Mouse (Mus musculus) midbrain, postnatal 0 days (tissue): ENCODE data around the gene Cc2d2a. TPM values are rescaled to one million over a fixed set of nuclear protein-coding genes. Genes with fewer than 3 reads are reported as not detected.

Source experiments
- ATAC-seq: fragments of 200-750 bp; cut with Nextera tagmentation; 2 replicates; pipeline ENCODE4 v1.8.0; 2017; ENCODE audit warnings: moderate number of reproducible peaks, mild to moderate bottlenecking, moderate TSS enrichment, moderate library complexity; ENCODE audit not compliant: low FRiP score
- DNase-seq: peaks from one replicate; pipeline ENCODE4 v3.0.0-alpha.2; 2015; ENCODE audit warnings: low spot score
- H3K27ac ChIP-seq: fragments of 300-500 bp; sonication (generic); 2 replicates; pipeline ENCODE4 v1.5.1; 2014; ENCODE audit warnings: low read depth, mild to moderate bottlenecking, low read length, mixed read lengths
- H3K27me3 ChIP-seq: fragments of 300-500 bp; sonication (generic); 2 replicates; pipeline ENCODE4 v1.6.1; 2014; ENCODE audit warnings: low read length, control low read depth, mixed read lengths; ENCODE audit not compliant: insufficient read depth
- H3K36me3 ChIP-seq: fragments of 300-500 bp; sonication (generic); 2 replicates; pipeline ENCODE4 v1.6.1; 2014; ENCODE audit warnings: low read length, control low read depth, mixed read lengths; ENCODE audit not compliant: insufficient read depth
- H3K4me1 ChIP-seq: fragments of 300-500 bp; sonication (generic); 2 replicates; pipeline ENCODE4 v1.6.1; 2014; ENCODE audit warnings: mild to moderate bottlenecking, control low read depth, antibody characterized with exemption, low read length, mixed read lengths; ENCODE audit not compliant: insufficient read depth
- H3K4me2 ChIP-seq: fragments of 300-500 bp; sonication (generic); 2 replicates; pipeline ENCODE4 v1.6.1; 2014; ENCODE audit warnings: low read depth, mild to moderate bottlenecking, low read length, mixed read lengths; ENCODE audit not compliant: poor library complexity, severe bottlenecking
- H3K4me3 ChIP-seq: fragments of 300-500 bp; sonication (generic); 2 replicates; pipeline ENCODE4 v1.5.1; 2014; ENCODE audit warnings: low read depth, mild to moderate bottlenecking, low read length, moderate library complexity
- H3K9ac ChIP-seq: fragments of 300-500 bp; sonication (generic); replicated peaks from 2 replicates; pipeline ENCODE4 v1.6.1; 2014; ENCODE audit warnings: mild to moderate bottlenecking, low read length, moderate library complexity, mixed read lengths; ENCODE audit not compliant: poor library complexity, severe bottlenecking
- H3K9me3 ChIP-seq: fragments of 300-500 bp; sonication (generic); 2 replicates; pipeline ENCODE4 v1.6.1; 2016; ENCODE audit warnings: low read length, control low read depth
- CTCF ChIP-seq: IDR thresholded peaks from 2 replicates; pipeline ENCODE4 v1.5.1; 2016; ENCODE audit warnings: antibody characterized with exemption, mild to moderate bottlenecking
- WGBS: fragments of 180-500 bp; shearing (Covaris S2); extraction: QIAGEN DNeasy Blood & Tissue Kit; methylation state at CpG from one replicate; pipeline ENCODE4 v1.1.7; 2014; 5-methylcytosine and 5-hydroxymethylcytosine counted together
- polyA plus RNA-seq: library from polyadenylated mRNA; unstranded; fragments of >200 nt; fragmentation: Nextera tagmentation; extraction: Ambion mirVana; gene quantifications from 2 replicates; pipeline ENCODE4 v1.2.1, GENCODE M21; 2015
- total RNA-seq: library from RNA; depleted of rRNA; stranded (reverse); fragments of >200 nt; gene quantifications from 2 replicates; pipeline ENCODE4 v1.2.3, GENCODE M21; 2014

Cc2d2a gene
- total and polyA plus RNA-seq, 2 experiments from 2014 or later: 4.7 to 8.6 TPM

DNA sequence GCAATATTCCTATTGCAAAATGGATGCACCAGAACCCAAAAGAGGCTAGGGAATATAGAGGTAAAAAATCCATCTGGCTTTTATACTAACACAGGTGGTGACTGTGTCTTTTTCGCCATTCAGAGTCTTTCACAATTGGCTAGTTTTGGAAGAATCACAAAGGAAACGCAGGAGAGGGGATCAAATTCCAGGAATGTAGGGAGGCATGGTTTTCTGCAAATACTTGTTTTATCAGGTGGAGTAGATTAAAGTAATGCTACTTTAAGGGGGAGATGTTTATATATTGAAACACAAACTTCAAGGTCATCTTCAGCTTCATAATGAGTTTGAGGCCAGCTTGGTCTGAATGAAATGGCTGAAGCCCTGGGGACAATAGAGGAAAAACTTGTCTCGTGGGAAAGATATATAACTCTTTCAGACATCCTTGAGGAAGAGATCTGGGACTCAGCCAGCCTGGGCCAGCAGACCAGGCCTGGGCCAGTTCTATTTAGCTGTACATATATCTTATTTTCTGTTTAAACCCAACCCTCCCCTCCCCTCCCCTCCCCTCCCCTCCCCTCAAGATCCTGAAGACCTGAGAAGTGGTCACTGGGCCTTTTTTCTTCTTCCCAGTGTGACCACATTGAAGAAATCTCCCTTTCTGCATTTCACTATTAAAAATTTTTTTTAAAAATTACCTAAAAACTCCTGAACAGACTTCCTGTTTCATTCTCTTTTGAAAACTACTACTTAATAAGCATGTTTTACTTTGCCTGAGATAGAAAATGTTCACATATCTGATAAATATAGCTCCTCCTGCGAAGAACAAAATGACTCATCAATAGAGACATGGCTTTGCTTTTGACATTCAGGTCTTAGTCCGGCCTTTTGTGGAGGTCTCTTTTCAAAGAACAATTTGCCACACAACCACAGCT lies 59.6 kb downstream of the Cc2d2a start:
- no peak for TF ChIP-seq CTCF
- H3K9me3 ChIP-seq: no peaks in the 10 kb centered on the region
- 81% methylated on average over 5 of the region's 5 CpGs for WGBS
- H3K4me3 ChIP-seq: no peak overlapping the region
- no peak overlapping the region for H3K27ac ChIP-seq
- no peaks in the 10 kb centered on the region for H3K4me1 ChIP-seq
- H3K4me2 ChIP-seq: no peak overlapping the region
- no peak for ATAC-seq
- H3K9ac ChIP-seq: no peak overlapping the region
- no peaks in the 10 kb centered on the region for H3K27me3 ChIP-seq
- DNase-seq: no peak
- H3K36me3 ChIP-seq: peaks cover 30% of the 10 kb centered on the region

DNA sequence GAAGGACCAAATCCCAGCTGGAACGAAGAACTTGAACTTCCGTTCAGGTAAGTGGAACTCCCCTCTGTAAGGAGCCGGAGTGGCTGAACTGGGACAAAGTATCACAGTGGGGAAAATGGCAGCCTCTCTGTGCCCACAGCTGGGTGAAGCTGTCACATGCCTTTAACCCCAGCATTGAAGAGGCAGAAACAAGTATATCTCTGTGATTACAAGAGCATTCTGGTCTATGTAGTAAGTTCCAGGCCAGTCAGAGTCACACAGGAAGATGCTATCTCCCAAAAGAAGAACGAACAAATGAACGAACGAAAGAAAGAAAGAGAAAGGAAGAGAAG lies 60.3 kb downstream of the Cc2d2a start:
- DNase-seq (no peak), ATAC-seq (no peak)
- Histone ChIP-seq H3K27me3 (no peaks in the 10 kb centered on the region), H3K36me3 (peaks cover 30% of the 10 kb centered on the region), H3K4me3 (no peak overlapping the region), H3K9ac (no peak overlapping the region), H3K4me2 (no peak overlapping the region), H3K9me3 (no peaks in the 10 kb centered on the region), H3K27ac (no peak overlapping the region), H3K4me1 (no peaks in the 10 kb centered on the region)
- no peak for TF ChIP-seq CTCF
- 91% methylated on average over 6 of the region's 6 CpGs for whole genome bisulfite sequencing

DNA sequence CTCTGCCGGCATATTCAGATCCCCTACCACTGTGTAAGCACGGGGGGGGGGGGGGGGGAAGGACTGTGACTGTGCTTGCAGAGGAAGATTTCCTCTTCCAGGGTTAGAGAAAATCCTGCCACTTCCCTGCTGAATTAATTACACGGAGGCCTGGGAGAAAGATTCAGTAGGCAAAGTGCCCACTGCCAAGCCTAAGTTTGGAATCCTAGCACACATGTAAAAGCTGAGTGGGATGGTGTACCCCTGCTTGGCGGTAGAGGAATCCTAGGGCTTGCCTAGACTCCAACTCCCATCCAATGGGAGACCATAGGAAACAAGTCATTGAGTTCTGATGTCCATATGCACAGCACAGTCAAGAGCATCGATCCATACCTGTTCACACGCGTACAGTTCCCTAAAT lies 61.7 kb downstream of the Cc2d2a start:
- Histone ChIP-seq H3K9me3 (no peaks in the 10 kb centered on the region), H3K4me3 (no peak overlapping the region), H3K4me1 (no peaks in the 10 kb centered on the region), H3K27me3 (no peaks in the 10 kb centered on the region), H3K36me3 (peaks cover 20% of the 10 kb centered on the region; the same call in 1 of the 2 replicates), H3K9ac (no peak overlapping the region), H3K27ac (no peak overlapping the region), H3K4me2 (no peak overlapping the region)
- WGBS: 83% methylated on average over 7 of the region's 7 CpGs
- no peak for ATAC-seq
- DNase-seq: no peak
- TF ChIP-seq CTCF: no peak

DNA sequence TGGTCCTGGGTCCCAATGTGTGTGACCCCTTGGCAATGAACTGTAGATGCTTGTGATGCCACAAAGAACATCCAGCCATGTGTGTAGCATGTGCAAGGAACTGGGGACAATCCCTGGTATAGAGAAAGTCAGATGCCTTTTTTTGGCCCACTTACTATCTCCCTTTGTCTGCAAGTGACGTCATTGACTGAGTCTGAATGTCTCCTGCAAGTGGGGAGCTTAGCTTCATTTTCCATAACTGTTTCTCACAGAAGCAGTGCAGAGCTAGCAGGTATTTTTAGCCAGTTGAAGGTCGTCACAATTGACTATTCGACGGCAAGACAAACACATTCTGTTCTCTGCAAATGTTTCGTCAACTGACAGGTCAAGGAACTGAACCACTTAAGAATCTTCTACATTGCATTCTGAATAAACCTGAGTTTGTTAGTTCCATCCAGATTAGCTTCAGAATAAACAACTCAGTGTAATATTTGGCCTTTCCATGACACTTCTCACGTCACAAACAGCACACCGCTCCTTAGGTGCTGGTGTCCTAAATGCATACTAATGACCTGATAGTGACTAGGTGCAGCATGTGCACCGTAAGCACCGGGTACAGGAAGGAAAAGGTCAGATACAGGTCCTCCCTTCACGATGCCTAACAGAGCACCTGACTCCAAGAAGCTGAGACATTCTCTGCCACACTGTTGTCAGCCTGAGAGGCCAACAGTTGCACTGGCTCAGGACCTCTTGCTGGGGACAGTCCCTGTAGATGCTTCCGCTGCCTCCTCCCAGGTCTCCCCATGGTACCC lies 66.4 kb downstream of the Cc2d2a start:
- no peak overlapping the region for H3K4me3 ChIP-seq
- H3K36me3 ChIP-seq: peaks cover 8% of the 10 kb centered on the region; the same call in 1 of the 2 replicates
- H3K9ac ChIP-seq: no peak overlapping the region
- DNase-seq (no peak), ATAC-seq (no peak)
- H3K27ac ChIP-seq: no peak overlapping the region
- no peak overlapping the region for H3K4me2 ChIP-seq
- H3K27me3 ChIP-seq: no peaks in the 10 kb centered on the region
- H3K4me1 ChIP-seq: no peaks in the 10 kb centered on the region
- no peaks in the 10 kb centered on the region for H3K9me3 ChIP-seq
- 86% methylated on average over 11 of the region's 11 CpGs for WGBS
- no peak for TF ChIP-seq CTCF

DNA sequence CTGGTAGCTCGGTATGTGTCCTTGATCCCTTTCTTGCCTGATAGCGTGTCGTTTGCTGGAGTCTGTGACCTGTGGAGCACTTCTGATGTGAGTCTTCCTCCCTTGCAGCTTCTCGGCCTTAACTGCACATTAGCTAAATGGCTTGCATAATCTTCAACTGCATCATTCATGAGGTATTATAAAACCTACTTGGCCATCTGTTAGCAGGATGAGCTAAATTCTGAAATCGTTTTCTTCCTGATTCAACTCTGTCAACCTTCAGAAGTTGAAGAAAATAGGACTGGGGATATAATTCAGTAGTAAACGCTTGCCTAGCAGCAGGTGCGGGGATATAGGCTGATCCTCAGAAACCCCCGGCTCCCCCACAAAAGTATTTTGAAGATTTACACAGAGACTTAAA lies 70.2 kb downstream of the Cc2d2a start:
- no peak overlapping the region for H3K4me2 ChIP-seq
- H3K36me3 ChIP-seq: 0 out of 2 replicates have a peak, but pooled peaks cover 4% of the 10 kb centered on the region
- H3K9ac ChIP-seq: no peak overlapping the region
- DNase-seq (no peak), ATAC-seq (no peak)
- no peak for TF ChIP-seq CTCF
- no peak overlapping the region for H3K27ac ChIP-seq
- H3K27me3 ChIP-seq: no peaks in the 10 kb centered on the region
- H3K9me3 ChIP-seq: no peaks in the 10 kb centered on the region
- H3K4me1 ChIP-seq: no peaks in the 10 kb centered on the region
- H3K4me3 ChIP-seq: no peak overlapping the region
- 62% methylated on average over 8 of the region's 8 CpGs for WGBS

DNA sequence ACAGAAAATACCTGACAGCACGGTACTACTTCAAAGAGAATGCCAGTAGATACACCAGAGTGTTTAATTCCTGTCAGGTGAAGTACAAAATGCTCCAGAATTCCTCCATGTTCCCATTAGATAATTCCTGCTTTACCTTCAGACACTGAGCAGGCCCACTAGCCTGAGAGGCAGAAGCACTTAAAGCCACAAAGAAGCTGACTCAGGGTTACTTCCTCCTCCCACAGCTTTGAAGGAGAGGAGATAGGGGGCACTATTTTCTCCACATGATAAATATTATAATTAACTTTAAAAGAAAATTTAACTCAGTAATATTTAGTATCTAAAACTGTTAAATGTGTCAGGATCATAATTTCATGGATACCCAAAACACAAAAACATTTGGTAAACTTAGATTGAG lies 82.0 kb downstream of the Cc2d2a start:
- H3K36me3 ChIP-seq: peaks cover 8% of the 10 kb centered on the region
- H3K9ac ChIP-seq: no peak overlapping the region
- H3K4me3 ChIP-seq: no peak overlapping the region
- DNase-seq (no peak), ATAC-seq (no peak)
- H3K27ac ChIP-seq: no peak overlapping the region
- H3K4me1 ChIP-seq: no peaks in the 10 kb centered on the region
- TF ChIP-seq CTCF: no peak
- H3K4me2 ChIP-seq: no peak overlapping the region
- no peaks in the 10 kb centered on the region for H3K9me3 ChIP-seq
- no peaks in the 10 kb centered on the region for H3K27me3 ChIP-seq
- 93% methylated on average over 1 of the region's 1 CpGs for WGBS
